Comparison of ENCODE assay signal across 8 mouse cellular contexts in genomic region chr11:115366039-115366705, GRCm38 (mm10). TPM values are rescaled to one million over a fixed set of nuclear protein-coding genes. Genes with fewer than 3 reads are reported as not detected.
DNase-seq lines count a peak whose midpoint lies in the region; ATAC-seq lines count a peak whose summit lies in the region.

No protein-coding gene starts in this region.

- peak overlapping the region; percentile 85 for H3K4me2 ChIP-seq in lung, embryonic 15.5 days
- peak overlapping the region; percentile 97 for H3K4me2 ChIP-seq in hindbrain, embryonic 11.5 days (replicated peaks; ENCODE audit: low read depth, low read length)
- H3K4me2 ChIP-seq in neural tube, embryonic 14.5 days (ENCODE audit: low read depth, low read length): peak overlapping the region; percentile 89

- H3K9me3 ChIP-seq in lung, embryonic 15.5 days: no peaks in the 10 kb centered on the region
- H3K9me3 ChIP-seq in hindbrain, embryonic 11.5 days (ENCODE audit: control insufficient read depth, low read length): no peaks in the 10 kb centered on the region
- H3K9me3 ChIP-seq in neural tube, embryonic 14.5 days (ENCODE audit: control insufficient read depth, low read length): no peaks in the 10 kb centered on the region

- DNase-seq in lung, postnatal 25 days (ENCODE audit: low spot score): no peak
- DNase-seq in cerebellum, postnatal 36 days: peak; percentile 43 to 44
- DNase-seq in hindbrain, embryonic 11.5 days (ENCODE audit: low spot score): no peak
- DNase-seq in gastrocnemius, postnatal 25 days: no peak
- DNase-seq in retina, postnatal 1 day: no peak
- DNase-seq in ovary, postnatal 14 days (ENCODE audit: low spot score): no peak

- H3K27ac ChIP-seq in lung, embryonic 15.5 days: no peak overlapping the region
- H3K27ac ChIP-seq in hindbrain, embryonic 11.5 days (ENCODE audit: low read depth, low read length): no peak overlapping the region
- H3K27ac ChIP-seq in neural tube, embryonic 14.5 days (ENCODE audit: low read depth, low read length): no peak overlapping the region

- H3K4me3 ChIP-seq in lung, embryonic 15.5 days: peak overlapping the region; percentile 48
- H3K4me3 ChIP-seq in hindbrain, embryonic 11.5 days (ENCODE audit: low read depth, low read length): peak overlapping the region; percentile 71; the same call in 1 of the 2 replicates
- peak overlapping the region; percentile 69 for H3K4me3 ChIP-seq in neural tube, embryonic 14.5 days (ENCODE audit: low read depth, low read length)

- H3K36me3 ChIP-seq in lung, embryonic 15.5 days: no peaks in the 10 kb centered on the region
- no peaks in the 10 kb centered on the region for H3K36me3 ChIP-seq in hindbrain, embryonic 11.5 days (ENCODE audit: control insufficient read depth, insufficient read depth, low read length)
- H3K36me3 ChIP-seq in neural tube, embryonic 14.5 days (ENCODE audit: control insufficient read depth, insufficient read depth, low read length): no peaks in the 10 kb centered on the region

- H3K4me1 ChIP-seq in lung, embryonic 15.5 days: peaks cover 39% of the 10 kb centered on the region
- peaks cover 6% of the 10 kb centered on the region; the same call in 1 of the 2 replicates for H3K4me1 ChIP-seq in hindbrain, embryonic 11.5 days (replicated peaks; ENCODE audit: control insufficient read depth, insufficient read depth, low read length)
- no peaks in the 10 kb centered on the region for H3K4me1 ChIP-seq in neural tube, embryonic 14.5 days (ENCODE audit: control insufficient read depth, insufficient read depth, low read length)

- peaks cover 53% of the 10 kb centered on the region for H3K27me3 ChIP-seq in lung, embryonic 15.5 days
- H3K27me3 ChIP-seq in hindbrain, embryonic 11.5 days (ENCODE audit: control insufficient read depth, insufficient read depth, low read length): peaks cover 9% of the 10 kb centered on the region
- H3K27me3 ChIP-seq in neural tube, embryonic 14.5 days (ENCODE audit: control insufficient read depth, insufficient read depth, low read length): no peaks in the 10 kb centered on the region

- WGBS in lung, embryonic 15.5 days: 35% methylated on average over 7 of the region's 7 CpGs
- WGBS in hindbrain, embryonic 11.5 days: 44% methylated on average over 7 of the region's 7 CpGs
- WGBS in neural tube, embryonic 14.5 days: 51% methylated on average over 7 of the region's 7 CpGs

- 0 out of 2 replicates have a peak overlapping the region, but pooled peaks have one; percentile 39 for H3K9ac ChIP-seq in lung, embryonic 15.5 days
- peak overlapping the region; percentile 80; the same call in 1 of the 2 replicates for H3K9ac ChIP-seq in hindbrain, embryonic 11.5 days (ENCODE audit: low read depth, low read length)
- H3K9ac ChIP-seq in neural tube, embryonic 14.5 days (replicated peaks; ENCODE audit: low read depth, low read length): peak overlapping the region; percentile 65

- ATAC-seq in lung, embryonic 15.5 days (ENCODE audit: borderline replicate concordance, extremely low read depth, low FRiP score, low TSS enrichment): no peak
- ATAC-seq in hindbrain, embryonic 11.5 days (ENCODE audit: low FRiP score): peak; percentile 34
- ATAC-seq in neural tube, embryonic 14.5 days (ENCODE audit: low read depth): peak; percentile 15; the same call in 1 of the 2 replicates

RNA-seq across cellular contexts. Expression of gene Hid1, which starts 1.4 kb away (rescaled TPM):
- polyA plus RNA-seq in lung, embryonic 15.5 days (2015; fragmentation: Nextera tagmentation; extraction: Ambion mirVana): 13.9 and 15.8 TPM in 2 replicates
- polyA plus RNA-seq in hindbrain, embryonic 11.5 days (2014; fragmentation: Nextera tagmentation; extraction: Ambion mirVana): 10.9 and 15.3 TPM in 2 replicates
- 41.7 and 45.7 TPM in 2 replicates for polyA plus RNA-seq in neural tube, embryonic 14.5 days (2014; fragmentation: Nextera tagmentation; extraction: Ambion mirVana)
- 1 to 10 TPM; 1.4 to 2.8 TPM for total RNA-seq in gastrocnemius, postnatal 25 days (2021)

RNA-seq across cellular contexts. Expression of gene Cdr2l, which starts 15.5 kb away (rescaled TPM):
- 13.7 and 15.3 TPM in 2 replicates for polyA plus RNA-seq in lung, embryonic 15.5 days (2015; fragmentation: Nextera tagmentation; extraction: Ambion mirVana)
- polyA plus RNA-seq in hindbrain, embryonic 11.5 days (2014; fragmentation: Nextera tagmentation; extraction: Ambion mirVana): 19.0 and 20.0 TPM in 2 replicates
- 27.3 and 28.6 TPM in 2 replicates for polyA plus RNA-seq in neural tube, embryonic 14.5 days (2014; fragmentation: Nextera tagmentation; extraction: Ambion mirVana)
- total RNA-seq in gastrocnemius, postnatal 25 days (2021): 1 to 10 TPM; 3.1 to 4.0 TPM

RNA-seq across cellular contexts. Expression of gene Otop3, which starts 31.6 kb away (rescaled TPM):
- not detected in 2 replicates for polyA plus RNA-seq in lung, embryonic 15.5 days (2015; fragmentation: Nextera tagmentation; extraction: Ambion mirVana)
- 0.15 and 0.20 TPM in 2 replicates for polyA plus RNA-seq in hindbrain, embryonic 11.5 days (2014; fragmentation: Nextera tagmentation; extraction: Ambion mirVana)
- polyA plus RNA-seq in neural tube, embryonic 14.5 days (2014; fragmentation: Nextera tagmentation; extraction: Ambion mirVana): 1.8 and 2.6 TPM in 2 replicates
- total RNA-seq in gastrocnemius, postnatal 25 days (2021): not detected

RNA-seq across cellular contexts. Expression of gene Mrpl58, which starts 37.4 kb away (rescaled TPM):
- polyA plus RNA-seq in lung, embryonic 15.5 days (2015; fragmentation: Nextera tagmentation; extraction: Ambion mirVana): 204 and 222 TPM in 2 replicates
- 226 and 243 TPM in 2 replicates for polyA plus RNA-seq in hindbrain, embryonic 11.5 days (2014; fragmentation: Nextera tagmentation; extraction: Ambion mirVana)
- 207 and 211 TPM in 2 replicates for polyA plus RNA-seq in neural tube, embryonic 14.5 days (2014; fragmentation: Nextera tagmentation; extraction: Ambion mirVana)
- 10 to 100 TPM; 86.6 to 96.1 TPM for total RNA-seq in gastrocnemius, postnatal 25 days (2021)

RNA-seq across cellular contexts. Expression of gene Ush1g, which starts 44.3 kb away (rescaled TPM):
- not detected in 2 replicates for polyA plus RNA-seq in lung, embryonic 15.5 days (2015; fragmentation: Nextera tagmentation; extraction: Ambion mirVana)
- polyA plus RNA-seq in hindbrain, embryonic 11.5 days (2014; fragmentation: Nextera tagmentation; extraction: Ambion mirVana): 0.05 TPM in 1 of 2 replicates, not detected in the other
- polyA plus RNA-seq in neural tube, embryonic 14.5 days (2014; fragmentation: Nextera tagmentation; extraction: Ambion mirVana): 0.13 and 0.16 TPM in 2 replicates
- total RNA-seq in gastrocnemius, postnatal 25 days (2021): under 1 TPM; 0.56 to 0.97 TPM

Comparison
In these comparisons a context has a peak if more than half of its experiments do, and no peak if none do; other contexts are left out.
1. DNase-seq: peak in cerebellum, postnatal 36 days (2 of 2); none in lung, postnatal 25 days (single experiment), hindbrain, embryonic 11.5 days (single experiment), gastrocnemius, postnatal 25 days (single experiment), retina, postnatal 1 day (single experiment) and ovary, postnatal 14 days (single experiment).
2. Peak in every context shown above with its lines, with median percentiles within 50 percentile points of each other: H3K4me2 ChIP-seq, H3K4me3 ChIP-seq and H3K9ac ChIP-seq.